Mouse (Mus musculus): ENCODE results near the gene Npas2.

GRCm38 (mm10) chr1:39180517-39180916 is 13.0 kb upstream of the Npas2 start:
- TF ChIP-seq POLR2A (IDR thresholded peaks at IDR 0.05; ENCODE audit: low read depth, low read length) (no peak), CTCF (conservative IDR thresholded peaks at IDR 0.05; ENCODE audit: insufficient read depth, insufficient read length, low read depth, low read length) (no peak)

Data from kidney, adult 2 months (tissue).